Mouse (Mus musculus) spleen, adult 2 months (tissue): ENCODE measurements around the gene Mpzl1.
"Not testable (repeated sequence)": the region's sequence is repeated elsewhere in the genome, so short reads cannot be mapped to it uniquely, and the experiment has no call there.

ENCODE experiments used
- CTCF ChIP-seq: fragments of 200-500 bp; IDR thresholded peaks from 2 replicates; pipeline ENCODE4 v1.5.1; 2011; ENCODE audit warnings: mild to moderate bottlenecking, inconsistent platforms; ENCODE audit not compliant: insufficient read depth, insufficient read length, insufficient replicate concordance; ENCODE audit errors: extremely low read depth
- POLR2A ChIP-seq: fragments of 200-500 bp; IDR thresholded peaks from 2 replicates; pipeline ENCODE4 v1.6.1; 2011; ENCODE audit warnings: low read depth, low read length, inconsistent platforms

GRCm38 (mm10) chr1:165680086-165680485, 45.7 kb upstream of the Mpzl1 start:
- TF ChIP-seq CTCF, POLR2A: not testable (repeated sequence)
